Mouse (Mus musculus) R1 (cell line): ENCODE data around the gene Trp53rka.

Source experiments
- DNase-seq: peaks from one replicate; pipeline ENCODE4 v3.0.0-alpha.2; 2018; ENCODE audit warnings: low read depth, low spot score

Gene Trp53rka

GRCm38 (mm10) chr2:165485826-165486225 lies 7.3 kb downstream of the Trp53rka start:
- no peak for DNase-seq

DNA sequence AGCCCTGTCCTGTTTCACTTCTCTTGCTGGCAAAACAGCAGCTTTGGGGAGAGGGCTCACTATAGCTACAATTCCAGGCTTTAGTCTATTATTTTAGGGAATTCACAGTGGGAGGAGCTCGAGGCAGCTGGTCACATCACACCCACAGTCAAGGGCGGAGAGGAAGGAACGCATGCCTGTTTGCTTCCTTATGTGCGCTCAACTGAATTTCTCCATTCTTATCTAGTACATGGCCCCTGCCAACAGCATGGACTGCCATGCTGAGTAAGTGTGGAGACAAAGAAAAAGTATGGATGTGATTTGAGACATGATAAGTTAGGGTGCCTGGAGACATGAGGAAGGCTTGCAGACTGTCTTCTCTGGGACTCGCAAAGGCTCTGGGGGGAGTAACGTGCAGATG lies 9.0 kb downstream of the Trp53rka start:
- DNase-seq: no peak

DNA sequence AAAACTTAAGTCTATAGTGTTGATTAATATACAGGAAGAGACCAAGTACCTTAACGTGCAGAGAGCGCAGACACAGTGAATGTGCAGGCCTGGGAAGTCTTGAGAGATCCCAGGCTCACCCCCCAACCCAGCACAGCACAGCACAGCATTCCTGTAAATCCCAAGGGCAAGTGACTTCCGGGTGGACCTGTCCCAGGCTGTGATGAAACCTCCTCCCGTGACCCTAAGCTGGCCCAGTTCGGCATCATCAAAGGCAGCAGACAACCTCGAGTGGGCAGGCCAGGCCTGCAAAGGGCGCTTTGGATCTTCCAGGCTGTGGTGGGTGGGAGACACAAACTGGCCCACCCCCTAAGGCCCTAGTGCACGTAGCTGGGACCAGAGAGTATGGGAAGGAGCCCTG lies 11.1 kb downstream of the Trp53rka start:
- DNase-seq: no peak

GRCm38 (mm10) chr2:165475850-165476249 lies 17.3 kb downstream of the Trp53rka start:
- DNase-seq: no peak

DNA sequence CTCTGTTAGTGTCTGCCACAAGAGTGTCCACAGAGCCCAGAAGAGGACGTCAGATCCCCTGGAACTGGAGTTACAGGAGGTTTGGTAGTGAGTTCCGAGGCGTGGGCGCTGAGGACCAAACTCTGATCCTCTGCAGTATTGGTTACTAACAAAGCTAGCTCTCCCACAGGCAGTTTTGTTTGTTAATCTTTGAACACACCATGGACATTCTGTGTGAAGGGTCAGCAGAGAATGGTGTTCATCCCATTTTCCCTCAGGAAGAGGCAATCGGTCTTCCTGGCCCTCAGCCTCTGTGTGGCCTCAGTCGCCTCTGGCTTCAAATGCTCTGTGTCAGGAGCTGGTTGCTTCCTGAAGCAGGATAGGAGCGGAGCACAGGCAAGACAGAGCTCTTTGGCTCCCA lies 17.7 kb downstream of the Trp53rka start:
- no peak for DNase-seq

DNA sequence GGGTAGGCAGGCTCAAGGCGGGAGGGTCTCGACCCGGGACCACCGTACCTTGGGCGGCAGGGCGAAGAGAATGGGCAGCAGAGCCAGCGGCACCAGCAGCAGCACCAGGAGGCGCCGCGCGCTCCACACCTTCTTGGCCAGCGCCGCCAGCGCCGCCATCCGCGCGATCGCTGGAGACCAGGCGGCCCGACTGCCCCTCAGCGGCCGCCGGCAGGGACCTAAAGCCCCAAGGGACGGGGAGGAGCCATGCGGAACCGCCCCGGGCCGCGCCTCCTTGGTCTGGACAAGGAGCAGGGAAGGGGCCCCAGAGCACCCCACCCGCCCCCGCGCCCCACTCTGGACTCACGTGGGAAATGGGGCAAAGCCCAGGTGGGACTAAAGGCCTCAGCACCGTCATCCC lies 20.1 kb downstream of the Trp53rka start, which contains the start of gene Slc13a3:
Slc13a3 (minus strand) TSS at position 228 of the 400 bp plus-strand sequence.
- no peak for DNase-seq

- no peak for DNase-seq
Observed at GRCm38 (mm10) chr2:165471943-165472342, 21.2 kb downstream of the Trp53rka start.

- DNase-seq: peak; percentile 30
Observed at GRCm38 (mm10) chr2:165470167-165470566, 23.0 kb downstream of the Trp53rka start.

GRCm38 (mm10) chr2:165467824-165468452 lies 25.2 kb downstream of the Trp53rka start:
- no peak for DNase-seq

- no peak for DNase-seq
Observed at GRCm38 (mm10) chr2:165459663-165460062, 33.5 kb downstream of the Trp53rka start.

- DNase-seq: no peak
Observed at GRCm38 (mm10) chr2:165458189-165458588, 34.9 kb downstream of the Trp53rka start.

DNA sequence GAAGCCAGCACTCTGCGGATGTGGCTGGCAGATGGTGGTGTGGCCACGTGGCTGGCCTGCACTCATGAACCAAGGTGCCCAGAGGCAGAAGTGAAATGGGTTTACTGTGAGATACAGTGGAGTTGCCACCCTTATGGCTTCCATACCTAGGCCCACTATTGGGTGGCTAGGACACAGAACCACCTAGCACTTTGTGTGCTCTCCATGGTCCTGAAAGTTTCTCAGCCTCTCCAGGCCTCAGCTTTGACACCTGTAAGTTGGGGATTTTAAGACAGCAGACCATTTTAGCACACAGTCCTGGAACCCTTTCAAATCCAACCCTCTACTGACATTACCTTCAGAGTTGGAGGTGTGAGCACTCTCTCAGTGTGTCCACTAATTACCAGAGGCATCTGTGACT lies 36.4 kb downstream of the Trp53rka start:
- DNase-seq: peak; percentile 64

DNA sequence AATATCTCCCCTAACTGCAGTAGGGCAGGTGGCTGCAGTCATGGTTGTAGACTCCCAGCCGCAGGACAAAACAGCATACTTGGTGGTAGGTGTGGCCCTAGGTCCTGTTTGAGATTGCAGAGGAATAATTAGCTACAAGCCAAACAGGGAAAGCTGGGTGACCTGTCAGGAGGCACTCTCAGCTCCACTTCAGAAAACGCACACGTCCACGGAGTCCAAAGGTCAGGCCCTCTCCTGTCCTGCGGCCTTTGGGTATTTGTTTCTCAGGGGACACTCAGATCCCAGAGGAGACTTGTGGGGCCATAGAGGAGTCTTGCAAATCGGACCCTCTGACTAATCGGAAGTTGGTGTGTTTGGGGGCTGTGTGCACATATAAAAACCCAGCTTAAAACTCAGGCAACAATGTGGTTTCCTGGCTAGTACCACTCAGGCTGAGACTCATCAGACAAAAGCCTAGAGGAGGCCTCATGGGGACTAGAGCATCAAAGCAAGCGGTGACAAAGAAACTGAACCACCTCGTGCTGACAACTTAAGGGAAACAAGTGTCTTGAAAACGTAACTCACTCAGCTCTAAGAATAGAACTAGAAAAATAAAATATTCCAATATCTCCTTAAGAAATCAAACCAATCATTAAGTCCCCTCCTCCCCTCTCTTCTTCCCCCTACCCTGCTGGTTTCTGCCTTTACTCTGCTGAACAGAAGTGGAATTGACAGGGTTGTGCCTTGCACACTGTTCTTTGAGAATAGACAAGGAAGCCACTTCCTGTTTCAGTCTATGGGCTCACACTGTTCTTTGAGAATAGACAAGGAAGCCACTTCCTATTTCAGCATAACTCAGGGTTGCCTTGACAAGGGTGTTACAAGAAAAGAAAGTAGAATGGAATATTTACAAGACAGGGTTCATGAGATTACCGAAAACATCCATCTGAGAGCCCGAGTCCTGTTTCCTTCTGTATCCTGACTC lies 40.1 kb downstream of the Trp53rka start:
- no peak for DNase-seq

DNA sequence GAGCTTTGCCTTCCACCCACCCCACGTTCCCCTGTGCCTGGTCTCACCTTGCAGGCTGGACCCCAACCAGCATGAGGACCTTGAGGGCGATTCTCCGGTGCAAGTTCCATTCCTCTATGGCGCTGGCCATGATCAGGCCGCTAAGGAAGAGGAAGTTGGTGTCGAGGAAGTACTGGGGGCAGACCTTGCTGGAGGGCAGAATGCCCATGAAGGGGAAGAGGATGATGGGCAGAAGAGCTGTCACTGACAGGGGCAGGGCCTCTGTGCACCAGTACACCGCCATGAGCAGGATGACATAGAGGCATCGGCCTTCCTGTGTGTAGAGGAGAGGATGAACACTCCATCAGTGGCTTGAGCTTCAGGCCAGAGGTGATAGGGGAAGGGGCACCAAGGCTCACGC lies 44.6 kb downstream of the Trp53rka start:
- DNase-seq: no peak

DNA sequence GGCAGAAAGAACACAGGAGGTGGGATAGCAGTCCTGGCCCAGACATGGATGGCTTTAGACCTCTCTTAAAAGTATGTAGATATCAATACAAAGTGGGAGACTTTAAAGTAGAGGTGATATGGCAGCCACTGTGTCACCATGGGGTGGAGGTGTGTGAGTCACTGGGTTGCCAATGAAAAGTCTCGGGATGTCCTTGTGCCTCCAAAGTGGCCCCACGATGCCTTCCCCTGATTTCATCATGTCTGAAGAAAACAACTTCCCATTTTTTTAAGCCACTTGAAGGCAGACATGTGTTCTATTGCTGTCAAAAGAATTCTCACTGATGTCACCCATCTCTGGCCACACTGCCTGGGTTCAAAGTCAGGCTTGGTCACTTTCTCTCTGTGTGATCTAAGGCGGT lies 48.3 kb downstream of the Trp53rka start:
- DNase-seq: no peak

DNA sequence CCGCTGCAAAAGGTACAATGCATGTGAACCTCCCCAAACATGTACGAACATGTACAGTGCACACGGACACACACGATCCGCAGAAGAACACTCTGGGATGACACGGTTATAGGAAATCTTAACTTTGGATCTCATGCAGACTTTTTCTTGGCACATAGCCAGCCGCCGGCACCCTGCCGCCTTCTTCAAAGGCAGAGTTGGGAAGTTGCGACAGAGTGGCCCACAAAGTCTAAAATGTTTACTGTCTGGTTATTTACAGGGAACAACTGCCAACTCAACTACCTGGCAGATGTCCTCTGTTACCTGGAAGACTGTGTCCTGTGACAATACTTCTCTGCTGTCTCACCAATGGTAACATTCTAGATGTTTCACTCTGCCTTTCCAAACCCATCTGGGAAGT lies 50.1 kb downstream of the Trp53rka start:
- DNase-seq: no peak

DNA sequence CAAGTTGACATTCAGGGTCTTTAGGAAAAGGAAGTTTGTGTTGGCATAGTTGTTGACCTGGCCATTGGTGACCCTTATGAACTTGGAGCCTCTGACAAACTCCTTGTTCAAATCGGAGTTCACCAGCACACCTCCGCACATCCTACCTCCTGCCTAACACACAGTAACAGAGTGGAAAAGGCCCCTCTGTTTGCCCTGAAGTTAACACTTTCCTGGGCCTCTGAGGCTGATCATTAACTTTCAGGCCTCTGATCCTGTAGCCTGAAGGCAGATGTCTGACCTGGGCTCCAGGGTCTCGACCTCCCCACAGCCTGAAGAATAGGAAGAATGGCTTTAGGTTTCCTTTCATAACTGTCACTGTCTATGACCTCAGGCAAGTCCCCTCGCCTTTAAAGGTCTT lies 51.5 kb downstream of the Trp53rka start:
- no peak for DNase-seq
